ENCODE assay signal across 32 mouse cellular contexts in genomic region chr16:93676376-93676775, GRCm38 (mm10). TPM values are rescaled to one million over a fixed set of nuclear protein-coding genes. Genes with fewer than 3 reads are reported as not detected.
"Had no signal": no experiment of that assay in that cellular context is flagged by ENCODE, and none has a peak within 500 bp of the region (broad histone marks: within the 10 kb centered on the region; RNA-seq: fewer than 3 reads in every experiment).

No protein-coding gene starts in this region.

- DNase-seq: gastrocnemius, adult 2 months; gastrocnemius, postnatal 10 days; gastrocnemius, postnatal 25 days; heart, postnatal 10 days; heart, postnatal 4 days; kidney, adult 18-20 months; kidney, adult 8-10 months; kidney, postnatal 10 days; kidney, postnatal 25 days; kidney, postnatal 4 days; left cerebral cortex, postnatal 4 days; lung, adult 18-20 months had no signal

- ATAC-seq: hindbrain, embryonic 16.5 days; inflammation-experienced regulatory T-cells, adult 6 months; intestine, postnatal 0 days; liver, embryonic 12.5 days had no signal

- H3K4me3 ChIP-seq: gastrocnemius, adult 2 months; heart, embryonic 12.5 days; hindbrain, embryonic 10.5 days; hindbrain, embryonic 12.5 days; layer of hippocampus, adult 2 months; limb, embryonic 13.5 days; limb, embryonic 15.5 days; liver, embryonic 12.5 days had no signal

- H3K9ac ChIP-seq: heart, embryonic 12.5 days; hindbrain, embryonic 12.5 days; hindbrain, embryonic 14.5 days; limb, embryonic 13.5 days; limb, embryonic 15.5 days; liver, embryonic 12.5 days; liver, embryonic 14.5 days had no signal

- H3K27ac ChIP-seq: gastrocnemius, adult 2 months; hindbrain, embryonic 10.5 days; hindbrain, embryonic 12.5 days; hindbrain, embryonic 14.5 days; layer of hippocampus, adult 2 months; limb, embryonic 13.5 days; limb, embryonic 15.5 days; liver, embryonic 12.5 days; liver, embryonic 14.5 days had no signal

- H3K4me1 ChIP-seq: heart, embryonic 12.5 days; hindbrain, embryonic 10.5 days; hindbrain, embryonic 12.5 days; limb, embryonic 13.5 days; limb, embryonic 15.5 days; liver, embryonic 12.5 days had no signal

- H3K36me3 ChIP-seq: heart, embryonic 12.5 days; hindbrain, embryonic 10.5 days; hindbrain, embryonic 12.5 days; limb, embryonic 13.5 days; limb, embryonic 15.5 days; liver, embryonic 12.5 days had no signal

- H3K9me3 ChIP-seq: hindbrain, embryonic 10.5 days; limb, embryonic 13.5 days; limb, embryonic 15.5 days; liver, embryonic 12.5 days had no signal

- H3K4me2 ChIP-seq: heart, embryonic 12.5 days; hindbrain, embryonic 12.5 days; hindbrain, embryonic 14.5 days; limb, embryonic 13.5 days; limb, embryonic 15.5 days; liver, embryonic 12.5 days had no signal

RNA-seq across cellular contexts. Expression of gene Cbr3, which starts 6.6 kb away (rescaled TPM):
- polyA plus RNA-seq: heart, embryonic 12.5 days; inflammation-experienced regulatory T-cells, adult 6 months had no signal

RNA-seq across cellular contexts. Expression of gene Gm5678, which starts 48.5 kb away (rescaled TPM):
- total RNA-seq: granulocyte monocyte progenitor cell, adult 5-6 weeks; liver, adult 2 months had no signal
- polyA plus RNA-seq: heart, embryonic 12.5 days; heart, embryonic 14.5 days; heart, embryonic 16.5 days; hindbrain, embryonic 10.5 days; hindbrain, embryonic 12.5 days; hindbrain, embryonic 14.5 days; hindbrain, embryonic 16.5 days; intestine, postnatal 0 days; kidney, embryonic 14.5 days; kidney, embryonic 16.5 days; limb, embryonic 11.5 days; limb, embryonic 13.5 days; limb, embryonic 15.5 days; liver, adult 2 months; liver, embryonic 12.5 days; liver, embryonic 14.5 days; liver, embryonic 16.5 days had no signal
